Mouse (Mus musculus) bone marrow, adult 2 months (tissue): ENCODE measurements around the gene Sox5.
"Not testable (repeated sequence)": the region's sequence is repeated elsewhere in the genome, so short reads cannot be mapped to it uniquely, and the experiment has no call there.

Source experiments
- CTCF ChIP-seq: fragments of 200-500 bp; IDR thresholded peaks from 2 replicates; pipeline ENCODE4 v1.5.1; 2011; ENCODE audit warnings: low read length, control low read depth; ENCODE audit not compliant: control insufficient read depth, insufficient read depth
- POLR2A ChIP-seq: fragments of 200-500 bp; IDR thresholded peaks from 2 replicates; pipeline ENCODE4 v1.6.1; 2011; ENCODE audit warnings: low read depth, mild to moderate bottlenecking, control low read depth, low read length, borderline replicate concordance; ENCODE audit not compliant: control insufficient read depth

DNA sequence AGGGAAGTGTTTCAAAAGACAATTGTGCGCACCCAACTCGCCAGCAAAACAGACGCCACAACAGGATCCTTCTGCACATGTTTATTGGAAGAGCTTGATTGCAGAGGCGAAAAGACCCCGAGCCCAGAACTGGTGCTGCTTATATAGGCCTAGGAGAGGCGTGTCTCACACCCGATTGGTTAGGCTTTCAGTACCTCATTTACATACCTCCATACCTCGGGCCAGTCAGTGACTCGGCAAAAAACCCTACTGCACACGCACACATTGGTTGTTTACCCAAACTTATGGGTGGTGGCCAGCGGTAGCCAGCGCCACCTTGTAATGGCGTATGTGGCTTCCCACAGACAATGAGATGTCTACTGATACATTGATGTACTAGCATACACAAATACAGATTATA is 599.3 kb downstream of the Sox5 start:
- not testable (repeated sequence) for TF ChIP-seq CTCF, POLR2A
